Mouse (Mus musculus) forebrain, postnatal 0 days (tissue): ENCODE measurements at regions not wholly inside any gene's neighbourhood (a gene's known extent, or its start where the extent isn't known, plus 50 kb on each side); places are given as distances from the start of the nearest gene placed in this dataset.

Experiments
- ATAC-seq: fragments of 200-750 bp; cut with Nextera tagmentation; 2 replicates; pipeline ENCODE4 v1.8.0; 2017; ENCODE audit warnings: mild to moderate bottlenecking, moderate library complexity
- DNase-seq: peaks from one replicate; pipeline ENCODE4 v3.0.0-alpha.2; 2015
- H3K27ac ChIP-seq: fragments of 300-500 bp; sonication (generic); 2 replicates; pipeline ENCODE4 v1.5.1; 2014; ENCODE audit warnings: low read depth, mild to moderate bottlenecking, antibody characterized with exemption, low read length, moderate library complexity, mixed read lengths
- H3K27me3 ChIP-seq: fragments of 300-500 bp; sonication (generic); 2 replicates; pipeline ENCODE4 v1.6.1; 2014; ENCODE audit warnings: mild to moderate bottlenecking, low read length, mixed read lengths; ENCODE audit not compliant: insufficient read depth
- H3K36me3 ChIP-seq: fragments of 300-500 bp; sonication (generic); 2 replicates; pipeline ENCODE4 v1.6.1; 2014; ENCODE audit warnings: mild to moderate bottlenecking, moderate library complexity; ENCODE audit not compliant: insufficient read depth
- H3K4me1 ChIP-seq: fragments of 300-500 bp; sonication (generic); 2 replicates; pipeline ENCODE4 v1.6.1; 2014; ENCODE audit warnings: antibody characterized with exemption; ENCODE audit not compliant: insufficient read depth
- H3K4me2 ChIP-seq: fragments of 300-500 bp; sonication (generic); 2 replicates; pipeline ENCODE4 v1.6.1; 2014; ENCODE audit warnings: low read depth, mild to moderate bottlenecking, moderate library complexity
- H3K4me3 ChIP-seq: fragments of 300-500 bp; sonication (generic); 2 replicates; pipeline ENCODE4 v1.5.1; 2014; ENCODE audit warnings: low read depth, low read length, mixed read lengths
- H3K9ac ChIP-seq: fragments of 300-500 bp; sonication (generic); 2 replicates; pipeline ENCODE4 v1.6.1; 2014; ENCODE audit warnings: mild to moderate bottlenecking
- H3K9me3 ChIP-seq: fragments of 300-500 bp; sonication (generic); 2 replicates; pipeline ENCODE4 v1.6.1; 2016; ENCODE audit warnings: low read length
- CTCF ChIP-seq: sonication (generic); IDR thresholded peaks from 2 replicates; pipeline ENCODE4 v1.5.1; 2016; ENCODE audit warnings: antibody characterized with exemption, control low read depth, low read depth
- WGBS: fragments of 180-500 bp; shearing (Covaris S2); extraction: QIAGEN DNeasy Blood & Tissue Kit; methylation state at CpG from one replicate; pipeline ENCODE4 v1.1.7; 2014; 5-methylcytosine and 5-hydroxymethylcytosine counted together

- WGBS, result 95% methylated on average over 4 of the region's 4 CpGs
- no peaks in the 10 kb centered on the region for H3K36me3 ChIP-seq
- H3K27ac ChIP-seq, result no peak overlapping the region
- no peak for ATAC-seq
- no peaks in the 10 kb centered on the region for H3K9me3 ChIP-seq
- H3K4me2 ChIP-seq, result no peak overlapping the region
- H3K4me3 ChIP-seq, result no peak overlapping the region
- TF ChIP-seq CTCF, result no peak
- DNase-seq, result no peak
- no peak overlapping the region for H3K9ac ChIP-seq
- no peaks in the 10 kb centered on the region for H3K4me1 ChIP-seq
- no peaks in the 10 kb centered on the region for H3K27me3 ChIP-seq
Observed at GRCm38 (mm10) chr11:112130090-112130489, 651.9 kb upstream of the Sox9 start.

GRCm38 (mm10) chr11:112137401-112138020 is 644.5 kb upstream of the Sox9 start:
- TF ChIP-seq CTCF, result no peak
- ATAC-seq (no peak), DNase-seq (no peak)
- 12% methylated on average over 8 of the region's 8 CpGs for WGBS
- Histone ChIP-seq H3K36me3 (no peaks in the 10 kb centered on the region), H3K9ac (no peak overlapping the region), H3K27ac (no peak overlapping the region), H3K4me1 (peaks cover 9% of the 10 kb centered on the region; the same call in 1 of the 2 replicates), H3K27me3 (no peaks in the 10 kb centered on the region), H3K9me3 (no peaks in the 10 kb centered on the region), H3K4me3 (no peak overlapping the region), H3K4me2 (no peak overlapping the region)

GRCm38 (mm10) chr11:112140058-112140457 is 642.0 kb upstream of the Sox9 start:
- Histone ChIP-seq H3K9ac (no peak overlapping the region), H3K27me3 (no peaks in the 10 kb centered on the region), H3K4me3 (no peak overlapping the region), H3K9me3 (no peaks in the 10 kb centered on the region), H3K27ac (no peak overlapping the region), H3K4me2 (no peak overlapping the region), H3K36me3 (no peaks in the 10 kb centered on the region), H3K4me1 (peaks cover 9% of the 10 kb centered on the region; the same call in 1 of the 2 replicates)
- peak; percentile 23 for DNase-seq
- WGBS, result 47% methylated on average over 9 of the region's 9 CpGs
- peak; percentile 38; the same call in 1 of the 2 replicates for ATAC-seq
- TF ChIP-seq CTCF, result no peak

DNA sequence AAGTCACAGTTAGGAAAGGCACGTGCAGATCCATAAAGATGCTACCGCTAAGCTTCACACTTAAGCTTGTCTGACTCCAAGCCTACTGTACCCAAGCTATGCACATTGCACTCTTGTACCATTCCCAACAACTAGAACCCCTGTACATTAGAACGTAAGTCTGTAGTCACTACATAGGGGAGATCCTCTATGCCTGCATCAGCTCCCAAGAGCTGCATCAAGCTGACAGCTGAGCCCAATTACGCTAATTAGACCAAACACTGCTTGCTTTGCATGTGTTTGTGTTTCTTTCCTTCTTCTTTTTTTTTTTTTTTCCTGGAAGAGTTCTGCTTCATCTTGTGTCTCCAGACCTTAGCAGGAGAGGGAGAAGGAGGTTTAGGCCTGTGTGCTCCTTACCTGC is 641.5 kb upstream of the Sox9 start:
- H3K9me3 ChIP-seq, result no peaks in the 10 kb centered on the region
- no peak overlapping the region for H3K4me3 ChIP-seq
- peaks cover 9% of the 10 kb centered on the region; the same call in 1 of the 2 replicates for H3K4me1 ChIP-seq
- no peaks in the 10 kb centered on the region for H3K36me3 ChIP-seq
- H3K27ac ChIP-seq, result no peak overlapping the region
- no peak for TF ChIP-seq CTCF
- WGBS, result 36% methylated on average over 4 of the region's 4 CpGs
- no peaks in the 10 kb centered on the region for H3K27me3 ChIP-seq
- peak overlapping the region; percentile 9; the same call in 1 of the 2 replicates for H3K4me2 ChIP-seq
- ATAC-seq (peak; percentile 81; the same call in 1 of the 2 replicates), DNase-seq (peak; percentile 67)
- no peak overlapping the region for H3K9ac ChIP-seq

DNA sequence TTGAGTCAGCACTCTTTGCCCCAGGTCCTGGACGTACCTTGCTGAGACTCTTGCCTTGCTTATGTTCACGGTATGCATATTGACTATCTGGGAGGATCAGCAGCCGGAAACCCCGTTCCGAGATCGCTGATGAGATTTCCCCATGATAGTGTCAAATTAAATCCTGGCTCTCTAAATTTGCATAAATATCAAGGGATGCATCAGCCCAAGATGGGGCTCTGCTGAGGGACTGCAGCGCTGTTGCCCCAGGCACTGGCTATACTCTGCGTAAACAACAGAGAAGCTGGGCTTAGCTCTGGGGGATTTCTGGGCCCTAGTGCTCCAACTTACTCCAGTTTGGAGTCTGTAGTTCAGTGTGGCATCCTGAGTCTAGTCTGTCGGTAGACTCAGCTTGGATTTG is 641.1 kb upstream of the Sox9 start:
- TF ChIP-seq CTCF, result no peak
- Histone ChIP-seq H3K27ac (no peak overlapping the region), H3K4me3 (no peak overlapping the region), H3K9ac (no peak overlapping the region), H3K4me2 (peak overlapping the region; percentile 9; the same call in 1 of the 2 replicates), H3K4me1 (peaks cover 9% of the 10 kb centered on the region; the same call in 1 of the 2 replicates), H3K27me3 (no peaks in the 10 kb centered on the region), H3K36me3 (no peaks in the 10 kb centered on the region), H3K9me3 (no peaks in the 10 kb centered on the region)
- 0 out of 2 replicates have a peak, but pooled peaks have one; percentile 14 for ATAC-seq
- no peak for DNase-seq
- 43% methylated on average over 9 of the region's 9 CpGs for WGBS

DNA sequence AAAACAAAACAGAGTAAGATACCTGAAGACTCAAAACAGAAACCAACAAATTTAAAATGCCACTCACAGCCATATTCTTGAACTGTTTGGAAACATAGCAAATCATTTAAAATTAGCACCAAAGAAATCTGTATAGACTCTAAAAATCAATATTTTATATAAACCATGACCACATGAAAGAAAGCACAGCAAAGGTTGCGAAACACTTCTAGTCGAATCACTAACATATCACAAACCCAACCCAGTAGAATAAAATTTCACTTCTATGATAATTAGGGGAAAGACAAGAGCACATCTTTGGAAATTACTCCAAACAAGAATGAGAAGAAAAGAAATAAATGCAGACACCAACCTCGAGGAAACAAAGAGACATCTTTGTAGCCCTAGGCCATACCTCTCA is 630.0 kb upstream of the Sox9 start:
- H3K27ac ChIP-seq, result no peak overlapping the region
- no peaks in the 10 kb centered on the region for H3K9me3 ChIP-seq
- H3K4me1 ChIP-seq, result no peaks in the 10 kb centered on the region
- H3K9ac ChIP-seq, result no peak overlapping the region
- H3K4me3 ChIP-seq, result no peak overlapping the region
- no peaks in the 10 kb centered on the region for H3K27me3 ChIP-seq
- H3K36me3 ChIP-seq, result no peaks in the 10 kb centered on the region
- H3K4me2 ChIP-seq, result no peak overlapping the region
- ATAC-seq (no peak), DNase-seq (no peak)
- TF ChIP-seq CTCF, result no peak
- 76% methylated on average over 3 of the region's 3 CpGs for WGBS

DNA sequence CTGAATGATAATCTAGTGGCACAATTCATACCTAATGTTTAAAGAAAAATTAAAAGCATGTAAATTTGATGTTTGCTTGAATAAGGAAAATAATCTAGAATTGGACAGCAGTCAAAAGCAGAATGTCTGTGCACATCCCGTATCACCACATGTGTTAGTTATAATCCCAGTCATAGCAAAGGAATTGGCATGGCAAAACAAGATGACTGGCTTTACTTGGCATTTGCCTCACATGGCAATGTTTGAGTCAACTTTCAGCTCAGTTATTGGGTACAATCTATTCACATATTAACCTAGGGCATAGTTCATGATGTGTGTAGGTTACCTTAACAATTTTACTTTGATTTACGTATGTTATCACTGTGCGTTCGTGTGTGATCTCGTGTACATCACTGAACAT is 628.8 kb upstream of the Sox9 start:
- no peaks in the 10 kb centered on the region for H3K27me3 ChIP-seq
- H3K4me3 ChIP-seq, result no peak overlapping the region
- no peaks in the 10 kb centered on the region for H3K4me1 ChIP-seq
- H3K9me3 ChIP-seq, result no peaks in the 10 kb centered on the region
- H3K4me2 ChIP-seq, result no peak overlapping the region
- ATAC-seq (no peak), DNase-seq (no peak)
- WGBS, result 92% methylated on average over 5 of the region's 5 CpGs
- no peak overlapping the region for H3K27ac ChIP-seq
- no peaks in the 10 kb centered on the region for H3K36me3 ChIP-seq
- H3K9ac ChIP-seq, result no peak overlapping the region
- TF ChIP-seq CTCF, result no peak
